Mouse (Mus musculus) ES-E14 (cell line): Measurements from ENCODE around the gene Rtkn2.

Source experiments
- CHD2 ChIP-seq: IDR thresholded peaks from 2 replicates; pipeline ENCODE4 v1.6.1; 2014; ENCODE audit warnings: mild to moderate bottlenecking, low read depth, low read length, inconsistent platforms
- HCFC1 ChIP-seq: IDR thresholded peaks from 2 replicates; pipeline ENCODE4 v1.6.1; 2012; ENCODE audit warnings: low read length, inconsistent platforms, borderline replicate concordance; ENCODE audit not compliant: insufficient read depth

DNA sequence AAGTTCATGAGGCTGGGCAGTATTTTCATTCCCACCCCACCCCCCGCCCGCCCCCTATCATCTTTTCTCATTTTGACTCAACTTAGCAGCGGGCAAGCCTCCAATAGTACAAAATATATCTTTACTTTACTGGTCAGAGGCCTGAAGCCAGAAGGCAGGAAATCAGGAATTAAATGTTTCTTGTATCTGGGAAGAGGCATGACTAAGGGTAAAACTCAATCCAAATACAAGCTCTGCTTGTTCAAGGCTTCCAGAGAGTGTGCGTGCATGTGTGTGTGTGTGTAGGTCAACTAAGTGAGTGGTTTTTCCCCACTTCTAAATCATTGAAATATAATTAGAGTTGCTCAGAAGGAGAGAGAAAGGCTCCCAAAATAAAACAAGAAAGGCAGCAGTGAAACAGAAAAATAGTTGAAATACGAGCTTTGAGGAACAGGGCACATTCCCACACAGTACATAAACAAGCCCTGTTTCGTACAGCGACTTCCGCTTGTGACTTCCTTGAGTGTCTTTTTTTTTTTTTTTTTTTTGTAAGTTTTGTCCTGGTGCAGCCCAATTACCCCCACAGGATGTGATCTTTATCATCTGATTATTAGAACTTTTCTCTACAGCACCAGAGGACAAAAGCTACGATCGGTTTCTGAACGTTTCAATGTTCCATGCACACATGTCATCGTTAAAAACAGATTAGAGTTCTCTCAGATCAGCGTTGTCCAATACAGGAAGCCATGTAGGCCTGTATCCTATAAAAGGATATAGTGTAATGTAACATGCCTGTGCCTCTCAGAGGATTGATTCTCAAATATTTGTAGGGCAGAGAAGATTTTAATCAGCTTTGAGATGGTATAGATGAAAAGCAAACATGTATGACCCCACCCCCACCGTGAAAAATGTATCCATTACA, 125.8 kb downstream of the Rtkn2 start:
- TF ChIP-seq CHD2: no peak
- TF ChIP-seq HCFC1: no peak
